Mouse (Mus musculus) gastrocnemius, adult 18-20 months (tissue): Measurements from ENCODE around the gene Ccdc3. TPM values are rescaled to one million over a fixed set of nuclear protein-coding genes. Genes with fewer than 3 reads are reported as not detected.

Experiments
- DNase-seq: peaks from one replicate; pipeline ENCODE4 v3.0.0; 2021; ENCODE audit warnings: low spot score
- long read RNA-seq, 2 experiments: library from polyadenylated mRNA; stranded (forward); transcript quantifications; one replicate each; pipeline ENCODE4 v2.0.0; 2021
- total RNA-seq, 2 experiments: library from RNA; stranded (reverse); gene quantifications; 2 replicates each; pipeline ENCODE4 v1.2.3; 2021

The Ccdc3 gene
- 1 to 10 TPM; 3.6 to 7.3 TPM for total RNA-seq
- long read RNA-seq, experiment 1, transcript Ccdc3-201 (3 exons, 2,670 nt), result major isoform, 5 of 7 reads
- long read RNA-seq, experiment 1, partial matches to known transcripts, result 0 of 7 reads
- long read RNA-seq, experiment 1, other reads (novel, unspliced or antisense), result 2 of 7 reads
- long read RNA-seq, experiment 2, partial matches to known transcripts, result 0 of 6 reads
- long read RNA-seq, experiment 2, other reads (novel, unspliced or antisense), result 3 of 6 reads

GRCm38 (mm10) chr2:5137500-5138286 lies at the start of gene Ccdc3:
TSS of gene Ccdc3 (plus strand) at chr2:5137776.
- DNase-seq, result peak; percentile 29

DNA sequence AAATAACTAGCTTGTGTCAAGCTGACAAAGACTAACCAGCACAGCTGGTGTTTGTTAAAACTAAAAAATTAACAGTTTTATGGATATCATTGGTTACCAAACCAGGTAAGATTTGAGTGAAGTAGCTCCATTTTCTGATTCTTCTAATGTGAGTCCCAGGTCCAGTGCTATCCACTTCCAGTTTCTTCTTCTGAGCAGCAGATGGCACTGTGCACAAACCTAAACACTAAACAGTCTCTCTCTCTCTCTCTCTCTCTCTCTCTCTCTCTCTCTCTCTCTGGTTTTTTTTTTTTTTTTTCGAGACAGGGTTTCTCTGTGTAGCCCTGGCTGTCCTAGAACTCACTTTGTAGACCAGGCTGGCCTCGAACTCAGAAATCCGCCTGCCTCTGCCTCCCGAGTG lies 47.2 kb upstream of the Ccdc3 start:
- DNase-seq, result peak; percentile 26

DNA sequence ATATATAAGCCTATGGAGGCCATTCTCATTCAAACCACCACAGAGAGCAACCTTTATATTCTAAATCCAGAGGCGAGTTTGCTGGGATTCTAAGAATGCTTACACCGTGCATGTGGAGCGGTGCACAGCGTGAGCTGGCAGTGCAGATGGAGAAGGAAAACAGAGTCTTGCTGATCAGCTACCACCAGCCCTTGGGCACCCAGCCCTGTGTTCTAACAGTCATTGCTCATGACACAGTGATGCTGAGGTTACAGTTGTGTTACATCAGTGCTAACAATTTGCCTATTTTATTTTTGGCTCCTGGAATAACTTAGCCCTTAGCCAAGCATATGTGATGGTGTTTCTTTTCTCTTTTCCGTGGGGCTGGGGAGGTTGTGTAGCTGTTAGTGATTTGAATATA lies 42.7 kb upstream of the Ccdc3 start:
- no peak for DNase-seq

- no peak for DNase-seq
Observed at GRCm38 (mm10) chr2:5095316-5095715, 42.3 kb upstream of the Ccdc3 start.

- DNase-seq, result no peak
Observed at GRCm38 (mm10) chr2:5097786-5098445, 39.7 kb upstream of the Ccdc3 start.

- DNase-seq, result no peak
Observed at GRCm38 (mm10) chr2:5099176-5099575, 38.4 kb upstream of the Ccdc3 start.

DNA sequence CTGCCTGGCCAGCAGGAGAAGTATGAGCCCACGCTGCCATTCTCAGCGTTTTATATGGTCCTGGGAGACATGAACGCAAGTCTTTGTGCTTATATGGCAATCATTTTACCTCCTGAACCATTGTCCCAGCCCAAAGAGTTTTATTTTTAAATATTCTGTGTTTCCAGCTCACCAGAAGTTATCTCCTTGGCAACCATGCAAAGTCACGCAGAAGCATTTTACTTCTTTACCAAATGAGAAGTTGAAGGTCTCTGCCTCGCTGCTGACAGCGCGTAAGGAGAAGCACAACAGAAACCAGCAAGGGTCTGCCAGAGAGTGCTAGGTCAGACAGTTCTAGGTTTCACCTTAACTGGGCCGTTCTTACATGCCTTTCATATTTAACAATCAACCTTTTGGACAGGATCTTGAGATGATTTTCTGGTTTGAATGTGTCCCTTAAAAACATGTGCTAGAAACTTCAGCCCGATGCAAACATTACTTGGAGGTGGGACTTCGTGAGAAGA lies 35.8 kb upstream of the Ccdc3 start:
- DNase-seq, result no peak

GRCm38 (mm10) chr2:5102891-5103290 lies 34.7 kb upstream of the Ccdc3 start:
- no peak for DNase-seq

DNA sequence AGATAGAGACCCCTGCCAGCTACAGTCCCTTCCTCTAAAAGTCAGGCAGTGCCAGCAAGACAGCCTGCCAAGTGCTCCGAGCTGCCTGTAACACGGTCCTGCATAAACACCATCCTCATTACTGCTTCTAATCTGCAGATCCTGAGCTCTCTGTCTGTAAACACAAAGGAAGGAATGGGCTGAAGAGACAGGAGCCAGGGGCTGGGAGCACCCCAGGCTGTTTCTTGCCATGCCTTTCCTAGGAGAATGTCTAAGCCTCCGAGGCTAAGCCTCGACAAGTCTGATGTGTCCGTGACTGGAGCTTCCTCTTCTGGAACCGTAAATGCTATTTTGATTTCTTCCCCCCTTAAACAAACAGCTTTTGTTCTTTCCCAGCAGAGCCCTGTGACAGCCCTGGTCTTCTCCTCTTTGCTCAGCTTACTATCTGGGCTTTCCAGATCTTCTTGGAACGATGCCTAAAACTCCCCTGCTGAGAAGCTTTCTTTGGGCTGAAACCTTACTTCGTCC lies 24.7 kb upstream of the Ccdc3 start:
- DNase-seq, result no peak

DNA sequence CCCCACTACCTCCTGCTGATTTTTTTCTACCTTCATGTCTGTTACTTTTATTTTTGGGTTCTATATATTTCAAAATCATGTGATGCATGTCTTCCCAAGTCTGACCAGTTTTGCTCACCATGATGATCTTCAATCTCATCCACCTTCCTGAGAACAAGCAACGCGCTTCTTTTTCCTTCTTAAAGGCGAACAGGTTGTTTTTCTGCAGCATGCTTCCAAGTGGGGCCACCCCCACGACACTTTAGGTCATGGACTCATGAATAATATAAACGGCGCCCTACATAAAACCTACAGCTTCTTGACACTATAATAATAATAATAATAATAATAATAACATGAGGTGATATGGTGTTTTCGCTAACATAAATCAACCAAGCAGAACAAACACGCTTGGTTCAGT lies 23.2 kb upstream of the Ccdc3 start:
- no peak for DNase-seq

DNA sequence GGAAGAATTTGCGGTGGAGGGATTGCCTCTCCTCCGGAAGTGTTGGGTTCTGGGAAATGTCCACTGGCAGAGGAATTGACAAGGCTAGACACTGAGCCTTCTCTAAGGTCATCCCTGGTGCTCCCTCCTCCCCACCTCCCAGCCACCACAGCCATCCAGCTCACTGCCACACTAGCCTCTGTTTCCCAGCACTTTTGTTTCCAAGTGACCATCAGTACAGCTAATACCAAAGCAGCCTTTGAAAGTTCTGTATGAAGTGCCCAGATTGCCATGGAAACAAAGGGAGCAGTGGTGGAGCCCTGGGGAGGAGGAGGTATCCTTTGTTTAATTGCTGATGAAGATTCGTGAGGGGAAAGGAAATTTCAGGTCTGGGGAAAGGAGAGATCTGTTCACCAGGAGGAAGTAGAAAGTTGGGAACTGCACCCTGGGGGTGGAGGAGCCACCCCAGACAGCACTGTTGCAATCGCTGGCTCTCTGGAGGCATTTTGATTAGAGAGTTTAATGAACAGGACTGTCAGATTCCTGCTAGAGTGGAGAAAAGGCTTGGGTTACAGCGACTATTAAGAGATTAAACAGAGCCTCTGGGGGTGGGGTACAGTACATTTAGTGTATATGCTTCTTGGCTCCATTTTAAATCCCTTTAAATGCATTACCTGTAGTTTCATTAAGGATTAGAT lies 20.6 kb upstream of the Ccdc3 start:
- no peak for DNase-seq

- no peak for DNase-seq
Observed at GRCm38 (mm10) chr2:5125506-5125905, 12.1 kb upstream of the Ccdc3 start.

DNA sequence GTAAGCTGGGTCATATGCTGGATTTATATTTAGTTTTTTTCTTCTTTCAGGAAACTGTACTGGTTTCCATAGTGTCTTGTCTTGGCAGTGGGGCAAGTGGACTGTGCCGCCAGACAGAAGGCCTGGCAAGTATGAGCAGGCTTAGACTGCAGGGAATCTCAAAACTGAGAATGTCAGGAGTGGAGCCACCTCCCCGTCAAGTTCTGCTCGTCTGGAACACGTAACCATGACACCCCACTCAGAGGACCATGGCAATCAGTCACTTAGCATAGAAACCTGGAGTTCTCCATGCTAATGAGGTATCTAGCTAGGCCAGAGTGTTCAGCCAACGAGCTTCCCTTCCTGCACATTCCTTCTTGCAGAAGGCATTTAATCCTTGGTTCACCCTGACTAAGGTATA lies 10.2 kb upstream of the Ccdc3 start:
- DNase-seq, result no peak

DNA sequence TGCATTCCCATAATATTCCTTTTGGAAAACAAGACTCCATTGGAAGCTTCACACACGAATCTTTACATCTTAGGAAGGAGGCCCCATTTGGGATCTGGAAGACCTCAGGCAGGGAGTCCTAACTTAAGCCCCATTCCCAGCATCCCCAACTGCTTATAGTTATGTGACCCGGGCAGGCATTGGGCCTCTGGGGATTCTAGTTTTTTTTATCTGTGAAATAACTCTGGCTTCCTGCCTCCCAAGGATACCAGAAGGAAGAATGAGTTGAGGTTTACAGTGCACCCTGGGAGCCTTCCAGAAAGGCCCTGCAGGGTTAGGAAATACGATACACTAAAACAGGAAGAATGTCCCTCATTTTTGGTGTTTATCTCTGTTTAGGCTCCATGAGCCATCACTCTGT lies 8.5 kb upstream of the Ccdc3 start:
- no peak for DNase-seq

- no peak for DNase-seq
Observed at GRCm38 (mm10) chr2:5132046-5132445, 5.5 kb upstream of the Ccdc3 start.

DNA sequence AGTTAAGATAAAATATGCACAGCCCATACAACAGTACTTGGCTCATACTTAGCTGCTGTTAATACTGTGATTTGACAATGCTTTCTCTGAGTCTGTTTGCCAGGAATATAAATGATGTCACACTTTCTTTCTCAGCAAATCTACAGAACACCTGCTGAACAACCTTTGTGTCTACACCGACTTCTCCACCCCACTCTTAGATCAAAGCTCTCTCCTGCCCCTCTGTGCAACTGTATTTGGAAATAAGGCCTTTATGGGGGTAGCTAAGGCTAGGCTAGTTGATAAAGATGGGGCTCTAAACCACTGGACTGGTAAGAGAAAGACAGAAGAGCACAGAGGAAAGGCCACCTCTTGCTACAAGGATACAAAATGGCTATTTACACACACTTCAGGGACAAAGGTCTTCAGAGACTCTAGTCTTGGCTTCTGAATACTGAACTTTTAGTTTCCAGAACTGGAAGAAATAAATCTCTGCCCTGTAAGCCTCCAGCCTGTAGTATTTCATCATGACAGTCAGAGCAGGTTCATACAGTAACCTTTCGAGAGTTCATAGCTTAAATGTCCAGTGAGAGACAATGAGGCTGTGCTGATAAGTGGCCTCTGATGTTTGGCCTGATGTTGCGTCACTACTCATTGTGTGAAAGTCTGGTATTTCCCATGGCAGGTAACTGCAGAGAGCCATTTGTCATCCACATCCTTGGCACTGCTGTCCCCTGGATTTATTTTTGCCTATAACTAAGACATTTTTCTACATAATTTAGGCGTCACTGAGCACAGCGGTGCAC lies 2.4 kb upstream of the Ccdc3 start:
- DNase-seq, result no peak

DNA sequence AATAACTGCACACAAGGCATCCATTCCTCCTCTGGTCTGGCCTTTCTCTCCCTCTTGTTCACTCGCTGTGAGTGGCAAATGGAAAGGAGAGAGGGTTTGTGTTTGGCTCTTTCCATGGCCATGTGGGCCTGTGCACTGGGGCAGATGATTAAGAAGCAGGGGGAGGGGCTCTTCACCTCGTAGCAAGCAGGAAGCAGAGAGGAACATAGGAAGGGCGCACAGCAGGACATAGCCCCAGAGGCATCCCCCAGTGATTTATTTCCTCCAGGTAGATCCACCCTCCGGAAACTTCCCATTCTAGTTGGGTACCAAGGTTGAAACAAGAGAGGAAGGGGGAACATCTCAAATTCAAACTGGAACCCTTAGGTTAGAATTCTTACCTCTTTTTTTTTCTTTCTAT lies 2.4 kb downstream of the Ccdc3 start:
- no peak for DNase-seq

- DNase-seq, result no peak
Observed at GRCm38 (mm10) chr2:5144446-5144845, 6.9 kb downstream of the Ccdc3 start.

GRCm38 (mm10) chr2:5147907-5148306 lies 10.3 kb downstream of the Ccdc3 start:
- DNase-seq, result no peak

DNA sequence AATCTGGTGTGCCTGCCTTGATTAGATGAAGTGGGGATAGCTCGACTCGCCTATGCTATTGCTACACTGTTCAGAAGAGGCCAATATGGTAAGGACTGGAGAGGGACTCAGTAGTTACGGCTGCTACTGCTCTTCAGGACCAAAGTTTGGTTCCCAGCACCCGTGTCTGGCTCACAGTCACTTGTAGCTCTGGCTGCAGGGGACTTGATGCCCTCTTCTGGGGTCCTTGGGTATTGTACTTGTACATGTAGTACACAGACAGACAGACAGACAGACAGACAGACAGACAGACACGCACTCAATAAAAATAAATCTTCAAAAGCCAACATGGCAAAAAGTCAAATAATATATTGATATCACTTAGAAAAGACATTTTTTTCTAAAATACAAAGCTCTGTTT lies 17.1 kb downstream of the Ccdc3 start:
- no peak for DNase-seq
